Mouse (Mus musculus) hindbrain, embryonic 10.5 days (tissue): ENCODE results near the gene Nell2. TPM values are rescaled to one million over a fixed set of nuclear protein-coding genes. Genes with fewer than 3 reads are reported as not detected.
A peak's percentile ranks its signal among the peaks of the same experiment; 100 is the strongest.

ENCODE experiments used
- DNase-seq: peaks from one replicate; pipeline ENCODE4 v3.0.0-alpha.2; 2017; ENCODE audit warnings: low spot score
- H3K27ac ChIP-seq: fragments of 300-500 bp; sonication (generic); 2 replicates; pipeline ENCODE4 v1.5.1; 2016; ENCODE audit warnings: mild to moderate bottlenecking, moderate library complexity
- H3K27me3 ChIP-seq: fragments of 300-500 bp; sonication (generic); 2 replicates; pipeline ENCODE4 v1.6.1; 2016; ENCODE audit warnings: mild to moderate bottlenecking; ENCODE audit not compliant: poor library complexity, insufficient read depth, severe bottlenecking
- H3K36me3 ChIP-seq: fragments of 300-500 bp; sonication (generic); 2 replicates; pipeline ENCODE4 v1.6.1; 2016; ENCODE audit warnings: mild to moderate bottlenecking, moderate library complexity
- H3K4me1 ChIP-seq: fragments of 300-500 bp; sonication (generic); replicated peaks from 2 replicates; pipeline ENCODE4 v1.6.1; 2016; ENCODE audit warnings: mild to moderate bottlenecking
- H3K4me3 ChIP-seq: fragments of 300-500 bp; sonication (generic); 2 replicates; pipeline ENCODE4 v1.5.1; 2016; ENCODE audit warnings: mild to moderate bottlenecking, moderate library complexity
- H3K9me3 ChIP-seq: fragments of 300-500 bp; sonication (generic); 2 replicates; pipeline ENCODE4 v1.6.1; 2016; ENCODE audit warnings: mild to moderate bottlenecking, moderate library complexity
- WGBS: fragments of 180-500 bp; shearing (Covaris S2); methylation state at CpG from one replicate; pipeline ENCODE4 v1.1.7; 2016; 5-methylcytosine and 5-hydroxymethylcytosine counted together
- polyA plus RNA-seq: library from polyadenylated mRNA; unstranded; fragments of >200 nt; fragmentation: Nextera tagmentation; extraction: Ambion mirVana; gene quantifications from 2 replicates; pipeline ENCODE4 v1.2.1, GENCODE M21; 2016

The Nell2 gene
- polyA plus RNA-seq, 1 experiment from 2014 or later = 78.2 TPM

DNA sequence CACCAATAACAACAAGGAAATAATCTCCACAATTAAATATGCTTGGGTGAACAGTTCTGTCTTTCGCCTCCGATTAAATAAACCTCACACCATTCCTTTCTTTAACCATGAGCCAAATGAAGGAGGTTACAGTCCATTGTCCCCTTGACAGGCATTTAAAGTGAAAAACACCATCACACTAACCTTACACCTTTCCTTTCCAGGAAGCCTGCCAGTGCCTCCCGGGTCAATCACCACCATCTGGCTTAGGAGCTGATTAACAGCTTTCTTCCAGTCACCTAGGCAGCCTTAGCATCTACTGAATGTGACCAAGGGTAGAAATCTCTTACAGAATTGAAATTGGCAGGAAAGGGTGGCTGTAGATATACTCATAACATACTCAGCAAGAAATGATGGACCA is 371.5 kb downstream of the Nell2 start:
- Histone ChIP-seq H3K4me1 (no peaks in the 10 kb centered on the region), H3K9me3 (no peaks in the 10 kb centered on the region), H3K36me3 (no peaks in the 10 kb centered on the region), H3K27ac (no peak overlapping the region), H3K27me3 (no peaks in the 10 kb centered on the region), H3K4me3 (no peak overlapping the region)
- 71% methylated on average over 3 of the region's 3 CpGs for WGBS
- DNase-seq = no peak

DNA sequence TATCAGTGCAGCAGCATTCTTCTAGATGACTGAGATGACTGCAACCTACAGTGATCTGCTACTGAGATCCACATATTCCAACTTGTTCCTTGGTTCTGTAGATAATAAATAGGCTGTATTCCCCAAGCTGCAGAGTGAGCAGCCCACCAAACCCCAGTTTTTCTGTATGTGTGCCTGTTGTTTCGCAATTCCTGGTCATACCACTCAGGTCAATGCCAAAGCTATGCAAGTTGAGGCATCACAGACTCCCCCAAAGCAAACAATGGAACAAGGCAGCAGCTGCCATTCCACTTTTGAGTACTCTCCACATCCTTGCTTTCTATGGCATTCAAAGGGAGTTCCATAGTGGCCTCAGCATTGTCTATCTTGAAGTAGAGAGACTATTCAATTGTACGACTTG is 383.2 kb downstream of the Nell2 start:
- no peaks in the 10 kb centered on the region for H3K4me1 ChIP-seq
- H3K4me3 ChIP-seq = no peak overlapping the region
- no peak overlapping the region for H3K27ac ChIP-seq
- H3K36me3 ChIP-seq = no peaks in the 10 kb centered on the region
- H3K9me3 ChIP-seq = no peaks in the 10 kb centered on the region
- 79% methylated on average over 2 of the region's 2 CpGs for WGBS
- DNase-seq = no peak
- no peaks in the 10 kb centered on the region for H3K27me3 ChIP-seq

DNA sequence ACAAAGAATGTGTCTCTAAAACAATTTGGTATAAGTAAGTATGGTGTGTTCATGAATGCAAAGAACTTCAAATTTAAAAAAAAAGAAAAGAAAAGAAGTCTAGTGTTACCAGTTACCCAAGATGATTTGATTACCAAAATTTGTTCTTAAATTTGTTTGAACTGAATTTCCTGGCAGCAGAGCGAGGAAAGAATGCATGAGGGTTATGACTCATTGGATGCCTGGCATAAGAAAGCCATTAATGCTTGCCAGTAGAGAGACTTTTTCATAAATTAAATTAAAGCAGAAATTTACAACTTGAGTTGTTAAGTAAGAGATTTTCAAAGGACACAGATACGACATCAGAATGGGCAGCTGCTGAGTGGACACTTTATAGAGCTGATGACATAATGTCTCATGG is 384.2 kb downstream of the Nell2 start:
- H3K36me3 ChIP-seq = no peaks in the 10 kb centered on the region
- no peaks in the 10 kb centered on the region for H3K9me3 ChIP-seq
- no peaks in the 10 kb centered on the region for H3K27me3 ChIP-seq
- 89% methylated on average over 2 of the region's 2 CpGs for WGBS
- no peak overlapping the region for H3K4me3 ChIP-seq
- no peaks in the 10 kb centered on the region for H3K4me1 ChIP-seq
- DNase-seq = no peak
- no peak overlapping the region for H3K27ac ChIP-seq

DNA sequence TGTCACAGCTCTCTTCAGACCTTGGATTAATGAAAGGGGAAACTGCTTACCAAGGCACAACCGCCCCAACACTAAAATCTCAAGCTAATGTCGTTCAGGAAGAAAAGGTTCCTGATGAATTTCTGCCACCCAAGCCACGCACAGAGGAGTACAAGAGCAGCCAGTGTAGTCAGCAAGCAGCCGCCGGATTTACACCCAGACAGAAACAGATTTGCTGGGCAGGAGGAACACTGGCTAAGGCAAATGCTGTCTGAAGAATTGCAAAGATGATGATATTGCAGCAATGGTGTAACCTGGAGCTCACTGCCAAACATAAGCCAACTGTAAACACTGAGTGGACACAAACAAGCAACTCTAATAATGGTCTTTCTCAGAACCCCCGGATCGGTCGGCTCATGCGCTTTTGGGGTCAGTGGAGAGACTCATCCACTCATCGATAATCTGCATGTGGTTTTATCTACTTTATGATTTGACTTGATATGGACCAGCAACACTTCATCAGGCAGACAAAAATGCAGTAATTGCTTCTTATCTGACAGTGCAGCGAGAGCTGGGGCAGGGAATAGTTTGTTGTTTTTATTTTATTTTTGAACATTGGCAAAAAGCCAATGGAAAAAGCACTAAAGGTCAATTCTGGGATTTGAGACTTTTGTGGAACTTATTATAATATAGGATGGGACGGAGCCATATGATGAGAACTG is 389.5 kb downstream of the Nell2 start:
- no peak overlapping the region for H3K27ac ChIP-seq
- H3K36me3 ChIP-seq = no peaks in the 10 kb centered on the region
- H3K4me1 ChIP-seq = no peaks in the 10 kb centered on the region
- no peak for DNase-seq
- H3K9me3 ChIP-seq = no peaks in the 10 kb centered on the region
- 87% methylated on average over 12 of the region's 12 CpGs for WGBS
- H3K4me3 ChIP-seq = no peak overlapping the region
- no peaks in the 10 kb centered on the region for H3K27me3 ChIP-seq

DNA sequence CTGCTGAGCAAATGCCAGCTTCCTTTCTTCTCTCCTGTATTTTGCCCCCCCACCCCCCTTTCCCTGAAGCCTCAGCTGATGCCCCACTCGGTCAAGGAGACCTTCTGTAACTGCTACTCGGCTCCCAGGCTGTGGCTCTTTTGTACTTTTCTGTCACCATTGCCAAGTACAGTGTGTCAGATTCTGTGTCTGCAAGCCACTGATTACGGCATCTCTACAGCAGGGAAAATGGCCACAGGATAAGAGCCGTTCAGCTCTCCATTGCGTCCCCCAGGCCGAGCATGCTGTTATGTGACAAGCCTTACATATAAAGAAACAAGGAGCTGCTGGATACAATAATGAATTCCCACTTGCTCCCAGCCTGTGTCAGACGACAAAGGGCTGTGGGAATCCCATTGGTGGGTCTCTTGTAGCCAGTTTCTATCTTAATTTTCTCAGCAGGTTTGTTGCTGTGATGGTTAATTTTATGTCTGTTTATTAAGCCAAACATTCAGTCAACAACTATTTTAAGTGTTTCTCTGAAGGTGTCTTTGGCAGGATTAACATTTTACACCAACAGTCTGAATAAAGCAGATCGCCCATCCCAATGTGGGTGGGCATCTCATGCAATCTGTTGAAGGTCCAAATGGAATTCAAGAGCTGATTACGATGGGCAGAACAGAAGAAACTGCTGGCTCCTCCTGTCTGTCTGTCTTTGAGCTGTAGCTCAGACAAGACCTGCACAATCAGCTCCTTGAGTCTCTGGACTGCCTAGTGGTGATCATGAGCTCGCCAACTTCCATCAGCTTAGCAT is 391.1 kb downstream of the Nell2 start:
- H3K9me3 ChIP-seq = no peaks in the 10 kb centered on the region
- H3K36me3 ChIP-seq = no peaks in the 10 kb centered on the region
- no peaks in the 10 kb centered on the region for H3K27me3 ChIP-seq
- 80% methylated on average over 10 of the region's 10 CpGs for WGBS
- H3K27ac ChIP-seq = no peak overlapping the region
- H3K4me3 ChIP-seq = no peak overlapping the region
- no peaks in the 10 kb centered on the region for H3K4me1 ChIP-seq
- DNase-seq = no peak

DNA sequence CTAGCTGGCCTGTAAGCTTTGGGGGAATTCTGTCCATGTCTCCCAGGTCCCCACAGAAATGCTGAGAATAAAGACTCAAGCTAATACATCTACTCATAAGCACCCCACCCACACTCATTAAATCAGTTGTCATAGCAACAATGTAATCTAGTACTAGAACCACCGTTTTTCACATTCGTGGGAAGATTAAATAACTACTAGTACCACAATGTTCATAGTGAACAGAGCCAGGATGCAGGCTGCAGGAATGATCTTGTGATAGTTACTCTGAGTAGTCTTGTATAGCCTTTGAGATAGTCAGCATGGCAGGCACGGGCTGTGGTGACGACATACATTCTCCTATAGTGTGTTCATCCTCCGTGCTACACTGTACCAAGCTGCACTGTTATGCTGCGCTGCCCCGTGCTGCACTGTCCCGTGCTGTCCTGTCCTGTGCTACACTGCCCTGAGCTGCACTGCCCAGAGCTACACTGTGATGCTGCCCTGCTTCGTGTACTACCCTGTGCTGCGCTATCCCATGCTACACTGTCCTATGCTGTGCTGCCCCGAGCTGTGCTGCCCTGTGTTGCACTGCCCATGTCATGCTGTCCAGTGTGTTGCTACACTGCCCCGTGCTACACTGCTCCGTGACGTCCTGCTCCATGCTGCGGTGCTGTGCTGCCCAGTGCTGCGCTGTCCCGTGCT is 392.3 kb downstream of the Nell2 start:
- 93% methylated on average over 17 of the region's 17 CpGs for WGBS
- no peaks in the 10 kb centered on the region for H3K4me1 ChIP-seq
- H3K9me3 ChIP-seq = no peaks in the 10 kb centered on the region
- H3K4me3 ChIP-seq = no peak overlapping the region
- no peak for DNase-seq
- H3K27ac ChIP-seq = no peak overlapping the region; the same call in 1 of the 2 replicates
- H3K36me3 ChIP-seq = no peaks in the 10 kb centered on the region
- no peaks in the 10 kb centered on the region for H3K27me3 ChIP-seq

DNA sequence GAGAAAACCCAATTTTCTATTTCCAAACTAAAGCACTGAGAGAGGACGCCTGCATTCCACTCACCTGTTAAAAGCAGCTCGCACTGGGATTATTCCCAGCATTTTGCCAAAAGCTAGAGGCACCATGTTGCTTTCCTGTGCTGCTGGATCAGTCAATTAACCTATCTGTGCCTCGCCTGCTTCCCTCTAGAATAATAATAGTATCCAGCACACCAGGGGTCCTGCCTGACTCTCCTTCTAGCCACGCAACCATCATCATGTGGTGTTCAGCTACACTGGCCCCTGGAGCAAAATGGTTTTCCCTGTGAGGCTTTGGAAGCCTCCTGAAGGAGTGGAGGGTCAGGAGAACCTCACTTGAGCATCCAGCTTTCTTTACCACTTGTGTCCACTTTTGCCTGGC is 397.0 kb downstream of the Nell2 start:
- DNase-seq = no peak
- no peaks in the 10 kb centered on the region for H3K36me3 ChIP-seq
- 71% methylated on average over 4 of the region's 4 CpGs for WGBS
- H3K4me1 ChIP-seq = no peaks in the 10 kb centered on the region
- no peak overlapping the region for H3K27ac ChIP-seq
- H3K9me3 ChIP-seq = no peaks in the 10 kb centered on the region
- no peaks in the 10 kb centered on the region for H3K27me3 ChIP-seq
- no peak overlapping the region for H3K4me3 ChIP-seq

DNA sequence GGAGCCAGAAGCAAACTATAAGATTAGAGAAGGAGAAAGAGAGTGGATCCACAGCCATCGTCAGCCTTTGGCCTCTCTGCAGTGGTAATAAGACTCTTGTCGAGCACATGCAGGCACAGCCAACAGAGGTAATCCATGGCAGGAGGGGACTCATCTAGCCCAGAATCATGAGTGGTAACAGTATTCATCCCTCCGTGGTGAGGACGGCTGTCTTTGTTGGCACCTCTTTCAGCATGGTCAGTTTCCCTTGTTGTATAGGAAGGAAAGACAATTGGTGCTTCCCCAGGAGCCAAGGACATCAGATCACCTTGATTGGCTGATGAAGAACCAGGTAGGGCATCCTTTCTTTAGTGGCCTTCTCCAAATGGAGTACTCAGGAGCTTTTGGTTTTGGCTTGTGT is 419.7 kb downstream of the Nell2 start:
- Histone ChIP-seq H3K27me3 (no peaks in the 10 kb centered on the region), H3K4me3 (no peak overlapping the region), H3K4me1 (no peaks in the 10 kb centered on the region), H3K27ac (no peak overlapping the region), H3K9me3 (no peaks in the 10 kb centered on the region), H3K36me3 (no peaks in the 10 kb centered on the region)
- DNase-seq = no peak
- 86% methylated on average over 4 of the region's 4 CpGs for WGBS

DNA sequence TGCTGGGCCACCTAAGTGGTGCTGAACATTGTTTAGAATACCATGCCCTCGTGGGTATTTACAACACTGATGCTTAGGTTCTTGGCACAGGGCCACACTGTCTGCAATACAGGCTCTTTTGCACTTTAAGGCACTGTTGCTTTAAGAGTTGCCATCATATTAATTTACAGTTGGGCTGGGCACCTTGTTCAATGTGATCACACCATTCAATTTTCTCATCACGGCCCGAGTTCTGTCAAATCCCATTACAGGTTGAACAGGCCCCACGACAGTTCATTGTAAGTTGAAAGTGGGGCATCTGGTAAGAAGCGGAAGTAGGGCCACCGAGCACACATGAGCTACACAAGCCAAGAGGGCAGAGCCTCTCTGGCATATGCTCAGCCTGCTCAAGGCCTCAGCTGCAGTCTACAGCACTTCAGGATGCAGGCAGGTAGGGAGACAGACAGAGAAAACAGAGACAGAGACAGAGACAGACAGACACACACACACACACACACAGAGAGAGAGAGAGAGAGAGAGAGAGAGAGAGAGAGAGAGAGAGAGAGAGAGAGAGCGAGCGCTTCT is 421.0 kb downstream of the Nell2 start:
- Histone ChIP-seq H3K9me3 (no peaks in the 10 kb centered on the region), H3K36me3 (no peaks in the 10 kb centered on the region), H3K4me3 (no peak overlapping the region), H3K27ac (no peak overlapping the region), H3K4me1 (no peaks in the 10 kb centered on the region), H3K27me3 (no peaks in the 10 kb centered on the region)
- WGBS = 89% methylated on average over 8 of the region's 8 CpGs
- DNase-seq = no peak

DNA sequence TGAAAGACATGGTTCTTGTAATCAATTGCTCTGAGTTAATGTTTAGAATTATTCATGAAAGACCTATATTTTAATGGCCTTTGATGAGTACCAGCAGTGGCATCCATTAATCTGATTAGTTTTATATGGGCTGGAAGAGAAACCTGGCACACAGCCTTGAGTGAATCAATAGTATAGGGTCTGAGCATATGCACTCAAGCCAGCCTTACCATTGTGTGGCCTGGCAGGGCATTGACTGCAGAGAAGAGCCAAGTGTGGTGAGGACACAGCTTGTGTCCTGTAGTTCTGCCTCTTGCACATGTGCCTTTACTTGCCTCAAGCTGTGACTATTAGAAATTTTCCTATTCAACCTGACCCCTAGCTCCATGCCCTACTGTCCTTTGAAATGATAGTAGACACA is 426.8 kb downstream of the Nell2 start:
- Histone ChIP-seq H3K36me3 (no peaks in the 10 kb centered on the region), H3K4me3 (no peak overlapping the region), H3K9me3 (no peaks in the 10 kb centered on the region), H3K4me1 (no peaks in the 10 kb centered on the region), H3K27ac (no peak overlapping the region), H3K27me3 (no peaks in the 10 kb centered on the region)
- no peak for DNase-seq

DNA sequence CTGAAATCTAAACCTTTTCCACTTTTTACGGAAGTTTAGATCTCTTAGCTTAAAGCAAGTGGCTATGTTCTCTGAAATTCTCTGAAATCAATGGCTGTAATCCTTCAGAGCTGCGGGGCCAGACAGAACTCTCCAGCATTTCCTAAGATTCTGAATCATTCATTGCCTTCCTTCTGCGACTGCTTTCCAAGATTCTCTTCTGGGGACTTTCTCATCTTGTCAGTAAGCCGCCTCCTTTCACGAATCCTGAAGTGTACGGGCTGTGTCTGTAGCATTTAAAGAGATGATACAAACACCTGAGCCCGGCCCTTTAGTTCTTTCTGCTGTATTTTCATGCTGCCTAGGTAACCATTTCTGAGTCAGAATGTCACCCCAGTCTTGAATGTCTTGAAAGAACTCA is 428.2 kb downstream of the Nell2 start:
- no peaks in the 10 kb centered on the region for H3K27me3 ChIP-seq
- no peaks in the 10 kb centered on the region for H3K9me3 ChIP-seq
- 91% methylated on average over 7 of the region's 7 CpGs for WGBS
- no peaks in the 10 kb centered on the region for H3K36me3 ChIP-seq
- H3K27ac ChIP-seq = no peak overlapping the region
- no peak for DNase-seq
- no peaks in the 10 kb centered on the region for H3K4me1 ChIP-seq
- H3K4me3 ChIP-seq = no peak overlapping the region

DNA sequence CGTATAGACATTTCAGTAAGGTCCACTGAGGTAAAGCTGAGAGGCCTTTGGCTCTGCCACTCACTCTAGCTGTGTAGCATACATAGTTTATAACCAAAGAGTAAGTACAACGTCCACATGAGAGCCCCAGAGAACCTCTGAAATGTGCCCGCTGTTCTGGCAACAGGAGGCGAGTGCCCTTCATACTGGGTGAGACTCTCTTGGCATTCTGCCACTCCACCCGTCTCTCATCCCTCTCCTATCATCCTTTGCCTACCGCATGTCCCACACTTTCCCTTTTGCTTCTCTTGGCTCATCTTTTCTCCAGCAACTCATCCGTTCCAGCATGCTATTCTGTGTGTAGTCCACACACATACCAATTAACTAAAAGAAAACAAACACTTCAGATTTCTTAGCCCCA is 442.4 kb downstream of the Nell2 start:
- H3K36me3 ChIP-seq = no peaks in the 10 kb centered on the region
- no peak for DNase-seq
- H3K27ac ChIP-seq = no peak overlapping the region
- no peak overlapping the region for H3K4me3 ChIP-seq
- no peaks in the 10 kb centered on the region for H3K4me1 ChIP-seq
- H3K27me3 ChIP-seq = no peaks in the 10 kb centered on the region
- H3K9me3 ChIP-seq = no peaks in the 10 kb centered on the region
- 89% methylated on average over 7 of the region's 7 CpGs for WGBS

DNA sequence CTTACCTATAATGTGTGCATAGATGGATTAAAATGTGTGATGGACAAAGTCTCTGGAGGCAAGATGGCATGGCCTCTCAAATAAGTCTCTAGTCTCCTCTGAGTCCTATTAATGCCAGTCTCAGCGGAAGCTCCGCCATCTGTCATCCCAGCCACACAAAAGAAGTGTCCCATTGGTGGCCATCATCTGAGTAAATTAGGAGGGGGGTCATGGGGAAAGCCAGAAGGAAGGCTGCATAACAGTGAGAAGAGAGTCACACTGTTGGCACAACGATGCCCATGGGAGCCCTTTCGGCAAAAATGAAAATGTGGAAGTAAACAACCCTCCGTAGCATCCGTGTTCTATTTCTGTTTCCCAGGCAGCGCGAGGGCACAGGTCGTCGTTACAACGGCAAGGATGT is 446.7 kb downstream of the Nell2 start:
- no peak overlapping the region for H3K27ac ChIP-seq
- H3K36me3 ChIP-seq = no peaks in the 10 kb centered on the region
- H3K9me3 ChIP-seq = no peaks in the 10 kb centered on the region
- H3K27me3 ChIP-seq = no peaks in the 10 kb centered on the region
- H3K4me1 ChIP-seq = no peaks in the 10 kb centered on the region
- WGBS = 83% methylated on average over 11 of the region's 11 CpGs
- DNase-seq = peak; percentile 31
- H3K4me3 ChIP-seq = no peak overlapping the region
